Mouse (Mus musculus): ENCODE results near the gene Nfatc2ip. TPM values are rescaled to one million over a fixed set of nuclear protein-coding genes. Genes with fewer than 3 reads are reported as not detected.

Gene Nfatc2ip
- 1 to 10 TPM; 5.2 to 8.0 (median 6.2) TPM for total RNA-seq (2022)

DNA sequence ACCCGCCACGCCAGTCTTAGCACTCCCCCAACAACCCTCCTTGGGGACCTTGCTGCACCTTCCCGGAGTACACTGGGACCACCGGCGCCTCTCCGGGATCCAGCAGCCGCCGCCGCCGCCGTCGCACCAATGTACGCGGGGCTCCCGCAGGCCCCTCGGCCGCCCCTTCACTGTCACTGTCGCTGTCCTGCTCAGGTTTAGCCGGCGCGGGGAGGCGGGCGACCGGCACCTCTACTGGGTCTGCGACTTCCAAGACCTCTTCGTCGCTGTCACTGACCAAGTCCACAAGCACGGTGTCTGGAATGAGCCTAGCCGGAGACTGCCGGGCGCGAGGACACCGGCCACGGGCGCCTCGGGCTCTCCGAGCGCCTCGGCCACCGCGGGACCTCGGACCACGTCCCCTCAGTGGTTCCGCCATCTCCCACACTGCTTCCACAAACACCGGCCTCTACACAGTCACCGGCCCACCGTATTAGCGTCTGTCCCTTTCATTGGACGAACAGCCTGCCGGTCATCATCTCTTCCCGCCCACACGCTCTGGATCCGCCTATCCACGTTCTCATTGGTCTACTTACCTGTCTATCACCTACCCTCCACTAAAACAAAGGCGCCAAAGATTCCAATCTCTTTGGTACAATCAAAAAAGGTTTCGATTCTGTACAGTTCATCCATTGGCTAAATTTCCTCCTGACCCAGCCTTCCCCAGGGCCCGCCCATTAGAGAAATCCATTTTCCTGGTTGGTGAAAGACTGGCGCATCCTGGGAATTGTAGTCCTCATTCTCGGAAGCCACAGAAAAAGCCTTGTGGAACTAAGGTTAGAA, at the start of gene Nfatc2ip:
Nfatc2ip (minus strand) TSS at position 440 of the 822 bp plus-strand sequence.
- DNase-seq (ENCODE audit: low spot score in 2 of 2): peak; percentile 98 to 99

DNA sequence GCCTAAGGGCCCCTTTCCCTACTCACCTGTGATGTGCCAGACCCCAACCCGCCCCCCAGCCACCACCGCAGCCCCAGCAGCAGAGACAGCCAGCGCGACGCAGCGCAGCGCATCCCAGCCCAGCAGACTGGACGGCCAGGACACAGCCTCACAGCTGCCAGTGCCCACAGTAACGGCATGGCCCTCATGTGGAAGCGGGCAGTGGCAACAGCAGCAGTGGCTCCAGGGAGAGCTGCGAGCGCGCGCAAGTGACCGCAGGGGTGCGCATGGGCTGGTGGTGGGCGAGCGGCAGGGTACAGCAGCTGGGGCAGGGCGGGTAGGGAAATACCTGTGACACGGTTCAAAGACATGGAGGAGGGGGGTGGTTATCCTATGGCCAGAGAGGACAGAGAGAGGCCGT, 49.7 kb upstream of the Nfatc2ip start:
- no peak for DNase-seq (ENCODE audit: low spot score in 2 of 2)

DNA sequence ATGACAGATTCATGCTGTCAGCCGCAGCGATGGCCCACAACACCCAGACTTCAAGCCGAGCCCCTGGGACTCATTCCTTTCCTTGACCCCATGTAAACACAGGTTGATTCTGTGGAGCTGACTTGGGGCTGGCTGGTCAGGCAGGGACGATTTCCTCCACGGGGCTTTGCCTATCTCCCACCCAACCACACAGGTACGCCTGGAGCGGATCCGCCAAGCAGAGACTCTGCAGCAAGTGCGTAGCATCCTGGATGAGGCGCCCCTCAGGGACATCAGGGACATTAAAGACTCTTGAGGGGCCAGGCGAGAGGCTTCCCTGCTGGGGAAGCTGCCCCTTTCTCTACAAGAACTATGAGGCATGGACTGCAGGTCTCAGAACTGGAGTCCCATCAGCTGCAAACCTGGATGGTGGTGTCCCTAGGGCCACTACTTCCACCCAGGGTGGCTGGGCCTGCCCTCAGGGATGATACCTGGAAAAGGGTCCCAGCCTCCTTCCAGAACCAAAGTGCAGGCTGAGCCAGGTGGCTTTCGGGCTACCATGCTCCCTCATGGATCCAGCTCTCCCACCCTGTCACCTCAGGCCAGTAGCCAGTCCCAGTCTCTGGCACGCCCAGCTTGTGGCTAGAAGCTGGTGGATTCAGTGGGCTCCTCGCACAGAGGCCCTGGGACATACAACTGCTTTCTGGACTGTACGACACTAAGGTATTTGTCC, 48.7 kb upstream of the Nfatc2ip start:
- DNase-seq (ENCODE audit: low spot score in 2 of 2): no peak

DNA sequence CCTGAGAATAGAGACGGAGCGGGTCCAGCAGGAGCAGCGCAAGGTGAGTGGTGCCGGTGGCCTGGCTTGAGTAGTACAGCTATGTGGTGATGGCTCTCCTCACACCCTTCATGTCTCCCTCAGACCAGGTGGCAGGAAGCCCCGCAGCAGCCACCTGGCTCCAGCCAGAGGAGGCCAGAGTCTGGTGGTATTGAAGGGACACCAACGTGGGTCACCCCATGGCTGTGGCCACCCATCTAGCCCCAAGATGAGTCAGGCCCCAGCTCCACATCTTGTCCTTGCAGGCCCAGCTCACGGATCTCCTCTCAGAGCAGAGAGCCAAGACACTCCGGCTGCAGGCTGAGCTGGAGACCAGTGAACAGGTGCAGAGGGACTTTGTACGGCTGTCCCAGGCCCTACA, 48.0 kb upstream of the Nfatc2ip start:
- DNase-seq (ENCODE audit: low spot score in 2 of 2): no peak

DNA sequence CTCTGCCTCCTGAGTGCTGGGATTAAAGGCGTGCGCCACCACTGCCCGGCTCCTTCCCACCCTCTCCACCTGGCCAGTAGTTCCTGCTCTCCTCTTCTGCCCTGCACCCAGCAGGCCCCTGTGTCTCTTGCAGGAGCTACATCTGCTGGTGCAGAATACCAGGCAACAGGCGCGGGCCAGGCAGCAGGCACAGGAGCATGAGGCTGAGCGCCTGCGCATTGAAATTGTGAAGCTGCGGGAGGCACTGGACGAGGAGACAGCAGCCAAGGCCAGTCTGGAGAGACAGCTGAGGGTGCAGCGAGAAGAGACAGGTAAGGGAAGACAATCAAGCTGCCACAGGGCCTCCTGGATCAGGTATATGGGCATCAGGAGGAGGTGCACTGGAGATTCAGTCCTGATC, 47.5 kb upstream of the Nfatc2ip start:
- DNase-seq (ENCODE audit: low spot score in 2 of 2): no peak

DNA sequence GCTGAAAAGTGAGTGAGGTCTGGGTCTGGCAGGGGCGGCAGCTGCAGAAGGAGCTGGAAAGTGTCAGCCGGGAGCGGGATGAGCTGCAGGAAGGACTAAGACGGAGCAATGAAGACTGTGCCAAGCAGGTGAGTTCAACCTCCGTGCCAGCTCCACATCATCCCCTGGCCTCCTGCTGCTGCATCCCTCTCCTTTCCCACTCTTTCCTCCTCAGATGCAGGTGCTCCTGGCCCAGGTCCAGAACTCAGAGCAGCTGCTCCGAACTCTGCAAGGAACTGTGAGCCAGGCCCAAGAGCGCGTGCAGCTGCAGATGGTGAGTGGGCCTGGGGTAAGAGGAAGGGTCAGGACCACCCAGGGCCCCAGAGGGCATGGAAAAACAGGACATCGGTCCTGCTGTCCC, 43.6 kb upstream of the Nfatc2ip start:
- no peak for DNase-seq (ENCODE audit: low spot score in 2 of 2)

DNA sequence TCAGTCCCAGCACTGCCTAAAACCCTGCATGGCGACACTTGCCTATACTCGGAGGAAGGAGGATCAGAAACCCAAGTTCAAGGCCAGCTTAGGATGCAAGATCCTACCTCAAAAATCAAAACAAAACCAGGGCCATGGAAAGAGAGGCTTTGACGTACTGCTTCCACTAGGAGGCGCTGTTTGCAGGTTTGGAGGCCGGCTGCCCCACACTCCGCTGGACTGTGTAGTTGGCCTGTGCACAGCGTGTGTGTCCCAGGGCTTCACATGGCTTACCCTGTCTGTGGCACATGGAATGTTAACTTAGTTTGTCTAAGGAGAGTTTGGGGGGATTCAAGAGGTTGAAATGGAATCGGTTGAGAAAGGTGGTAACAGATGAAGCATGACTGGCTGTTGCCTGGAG, 40.3 kb upstream of the Nfatc2ip start:
- peak in 1 of 2 experiments; percentile 28 for DNase-seq (ENCODE audit: low spot score in 2 of 2)

DNA sequence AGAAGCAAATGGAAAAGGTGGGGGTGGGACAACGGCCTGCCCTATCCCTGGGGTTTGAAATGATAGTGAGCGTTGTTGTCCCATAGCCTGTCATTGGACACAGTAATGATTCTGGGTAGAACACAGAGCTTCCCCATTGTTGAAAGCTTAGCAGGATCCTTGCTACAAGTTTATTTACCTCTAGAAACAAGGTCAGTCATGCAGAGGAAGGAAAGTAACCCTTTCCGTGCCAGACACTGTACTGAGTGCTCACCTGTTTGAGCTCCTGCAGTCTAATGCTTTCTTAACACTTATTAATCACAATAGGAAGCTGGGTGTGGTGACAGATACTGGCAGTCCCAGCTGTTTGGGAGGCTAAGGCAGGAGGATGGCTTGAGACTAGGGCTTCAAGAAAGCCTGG, 39.3 kb upstream of the Nfatc2ip start:
- DNase-seq (ENCODE audit: low spot score in 2 of 2): no peak

DNA sequence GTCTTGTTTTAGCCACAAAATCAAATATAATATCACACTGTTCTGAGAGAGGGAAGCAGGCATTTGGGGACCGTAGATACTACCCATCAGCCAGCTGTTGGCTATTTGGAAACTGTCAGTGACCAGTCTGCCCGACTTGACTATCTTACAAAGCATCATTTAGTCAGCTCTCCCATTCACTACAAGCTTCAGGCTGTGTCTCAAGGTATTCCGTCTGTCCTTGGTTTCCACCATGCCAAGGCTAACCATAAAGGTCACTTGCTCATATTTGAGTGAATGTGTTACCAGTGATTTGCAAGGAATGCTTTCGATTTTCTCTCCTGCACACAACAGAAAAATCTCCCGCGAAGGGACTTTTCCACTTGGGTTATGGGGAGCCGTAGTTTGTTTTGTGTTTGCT, 38.2 kb upstream of the Nfatc2ip start:
- DNase-seq (ENCODE audit: low spot score in 2 of 2): no peak

DNA sequence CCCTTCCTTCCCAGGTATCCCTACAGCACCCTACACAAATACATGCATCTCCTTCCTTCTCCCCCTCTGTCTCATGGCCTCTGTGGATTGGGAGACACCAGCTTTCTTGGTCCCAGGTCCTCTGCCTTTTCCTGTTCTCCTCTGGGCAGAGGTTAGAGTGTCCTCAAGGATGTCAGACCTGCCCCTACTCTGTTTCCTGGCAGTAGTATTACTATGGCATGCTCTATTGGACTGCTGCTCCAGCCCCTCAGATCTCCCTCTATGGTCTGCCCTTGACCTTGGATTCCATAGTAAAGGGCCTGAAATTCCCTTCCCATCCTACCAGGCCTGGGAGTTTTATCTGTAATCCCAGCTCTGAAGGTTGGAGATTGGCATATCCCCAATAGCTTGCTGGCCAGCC, 33.6 kb upstream of the Nfatc2ip start:
- DNase-seq (ENCODE audit: low spot score in 2 of 2): no peak

DNA sequence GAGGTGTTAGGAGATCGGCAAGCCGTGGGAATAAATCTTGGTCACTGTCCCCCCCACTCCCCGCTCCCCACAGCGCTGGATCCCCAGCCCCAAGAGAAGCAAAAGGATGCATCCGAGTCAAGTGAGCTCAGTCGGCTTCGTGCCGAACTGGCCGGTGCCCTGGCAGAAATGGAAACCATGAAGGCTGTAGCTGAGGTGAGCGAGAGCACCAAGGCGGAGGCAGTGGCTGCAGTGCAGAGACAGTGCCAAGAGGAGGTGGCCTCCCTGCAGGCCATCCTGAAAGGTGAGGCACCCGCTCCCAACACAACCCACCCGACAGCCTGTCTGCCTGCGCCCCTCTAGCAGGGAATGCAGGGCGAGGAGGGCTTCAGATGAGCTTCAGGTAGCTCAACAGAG, 33.0 kb upstream of the Nfatc2ip start:
- no peak for DNase-seq (ENCODE audit: low spot score in 2 of 2)

DNA sequence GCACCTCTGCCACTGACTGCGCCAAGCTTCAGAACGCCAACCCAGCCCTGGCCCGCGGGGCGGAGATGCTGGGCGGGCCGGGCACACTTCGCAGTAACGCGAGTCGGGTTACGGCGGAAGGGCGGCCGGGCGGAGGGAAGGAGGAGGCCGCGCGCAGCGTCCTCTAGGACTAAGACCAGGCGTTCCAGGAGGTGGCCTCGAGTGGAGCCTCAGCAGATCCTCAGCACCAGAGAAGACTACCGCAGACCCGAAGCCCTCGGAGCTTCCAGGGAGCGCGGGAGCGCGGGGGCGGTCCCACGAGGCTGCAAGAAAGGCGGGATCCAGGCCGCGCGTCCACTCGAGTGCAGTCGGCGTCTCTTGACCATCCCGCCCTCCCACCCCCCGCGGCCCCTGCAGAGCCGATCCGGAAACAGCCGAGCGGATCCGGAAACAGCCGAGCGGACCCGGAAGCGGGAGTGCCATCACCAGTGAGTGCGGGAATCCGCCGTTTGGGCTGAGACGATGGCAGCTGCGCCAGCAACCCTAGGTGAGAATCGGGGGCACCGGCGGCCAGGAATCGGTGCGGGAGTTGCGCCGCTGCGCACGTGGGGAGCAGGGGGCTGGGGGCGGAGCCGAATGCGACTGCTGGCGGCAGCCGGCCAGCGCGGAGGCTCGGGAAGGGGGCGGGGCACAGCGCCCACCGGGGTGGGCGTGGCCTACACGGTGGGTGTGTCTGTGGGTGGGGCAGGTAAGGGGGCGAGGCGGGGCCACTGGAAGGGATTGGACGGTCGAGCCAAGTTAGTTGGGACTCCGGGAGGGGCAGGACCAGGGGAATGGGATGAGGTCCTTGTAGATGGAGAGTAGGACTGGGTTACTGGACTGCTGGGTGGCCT, 32.3 kb upstream of the Nfatc2ip start, which contains the start of gene Rabep2:
Rabep2 (plus strand) TSS at position 129 of the 872 bp plus-strand sequence.
- DNase-seq (ENCODE audit: low spot score in 2 of 2): peak; percentile 85 to 95

DNA sequence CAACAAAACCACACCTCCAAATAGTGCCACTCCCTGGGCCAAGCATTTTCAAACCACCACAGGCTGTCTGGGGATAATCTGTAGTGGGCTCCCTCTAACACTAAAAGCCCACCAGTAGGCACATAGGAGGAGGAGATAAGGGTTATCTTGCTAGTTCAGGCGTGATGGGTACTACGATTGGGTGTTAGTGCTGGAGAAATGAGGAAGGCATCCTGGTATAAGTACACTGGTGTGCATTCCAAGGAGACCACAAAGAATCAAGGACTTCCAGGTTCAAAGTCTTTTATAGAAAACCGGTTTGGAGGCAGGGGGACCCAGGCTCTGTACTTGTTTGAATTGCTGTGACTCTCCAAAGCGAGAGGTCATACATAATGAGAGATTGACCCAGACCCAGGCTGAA, 31.6 kb upstream of the Nfatc2ip start:
- DNase-seq (ENCODE audit: low spot score in 2 of 2): no peak

DNA sequence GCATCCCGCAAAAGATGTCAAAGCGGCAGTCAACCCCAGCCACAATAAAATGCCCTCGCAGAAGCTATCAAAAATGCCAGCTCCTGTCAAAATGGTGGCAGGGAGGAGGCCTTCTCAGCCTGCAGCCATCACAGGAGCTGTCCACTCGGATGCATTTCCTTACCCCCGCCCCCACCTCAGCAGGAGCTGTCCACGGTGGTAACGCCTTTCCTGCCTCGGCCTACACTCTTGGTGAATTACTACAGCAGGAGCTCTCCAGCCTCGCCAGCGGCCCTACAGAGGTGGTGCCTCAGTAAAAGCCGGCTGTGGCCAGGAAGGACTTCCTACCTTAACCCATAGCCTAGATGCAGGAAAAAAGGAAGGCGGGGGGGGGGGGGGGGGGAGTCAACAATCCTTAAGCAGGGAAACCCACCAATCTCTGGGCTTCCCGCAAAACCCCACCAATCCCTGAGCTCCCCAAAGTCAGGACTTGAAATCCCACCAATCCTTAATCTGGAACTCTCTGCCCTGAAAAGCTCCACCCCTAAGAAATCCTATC, 30.9 kb upstream of the Nfatc2ip start:
- no peak for DNase-seq (ENCODE audit: low spot score in 2 of 2)

DNA sequence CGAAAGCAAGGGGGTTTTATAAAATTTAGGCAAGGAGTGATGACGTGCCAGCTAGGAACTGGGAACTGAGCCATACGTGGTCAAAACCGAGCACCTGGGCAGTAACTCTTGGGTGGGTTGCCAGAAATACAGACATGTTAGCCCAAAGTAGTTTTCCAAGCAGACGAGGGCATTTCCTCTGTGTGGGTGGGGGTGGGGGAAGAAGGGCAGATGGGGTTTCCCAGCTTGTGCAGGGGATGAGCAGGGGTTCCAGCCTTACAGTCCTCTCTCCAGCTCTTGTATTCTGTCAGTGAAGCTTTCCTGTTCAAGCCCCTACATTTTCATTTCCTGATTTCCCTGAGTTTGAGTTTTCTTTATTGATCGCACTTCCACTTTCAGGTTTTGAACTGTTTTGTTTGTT, 27.6 kb upstream of the Nfatc2ip start:
- DNase-seq (ENCODE audit: low spot score in 2 of 2): no peak

DNA sequence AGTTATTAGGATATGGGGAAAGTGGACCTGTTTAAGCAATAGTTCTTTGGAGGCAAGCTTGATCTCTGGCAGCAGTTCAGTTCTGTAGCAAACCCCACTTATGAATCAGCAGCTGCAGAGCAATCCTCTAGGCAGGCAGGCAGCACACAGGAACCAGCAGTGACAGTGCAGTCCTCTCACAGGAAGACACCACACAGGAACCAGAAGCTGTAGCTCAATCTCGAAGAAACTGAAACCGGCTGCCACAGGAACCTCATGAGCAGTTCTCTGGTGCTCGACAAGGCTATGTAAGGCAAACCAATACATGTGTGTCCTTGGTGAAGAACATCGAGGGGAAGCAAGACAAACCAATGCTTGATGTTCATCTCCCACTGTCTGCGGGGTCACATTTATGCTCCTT, 25.2 kb upstream of the Nfatc2ip start:
- DNase-seq (ENCODE audit: low spot score in 2 of 2): no peak

DNA sequence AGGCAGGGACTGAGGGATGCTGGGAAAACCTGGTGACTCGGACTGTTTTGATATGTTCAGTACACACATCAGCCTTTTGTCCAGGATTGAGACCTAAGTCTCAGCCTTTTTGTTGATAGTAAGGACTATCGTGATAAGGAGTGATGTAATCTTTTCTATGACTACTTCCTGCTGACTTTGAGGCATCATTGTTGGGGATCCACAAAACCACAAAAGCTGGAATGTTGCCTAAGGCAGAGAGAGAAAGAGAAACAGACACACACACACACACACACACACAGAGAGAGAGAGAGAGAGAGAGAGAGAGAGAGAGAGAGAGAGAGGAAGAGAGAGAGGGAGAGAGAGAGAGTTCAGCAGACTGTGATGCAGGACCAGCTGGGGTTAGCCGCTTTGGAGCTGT, 22.0 kb upstream of the Nfatc2ip start:
- DNase-seq (ENCODE audit: low spot score in 2 of 2): no peak

DNA sequence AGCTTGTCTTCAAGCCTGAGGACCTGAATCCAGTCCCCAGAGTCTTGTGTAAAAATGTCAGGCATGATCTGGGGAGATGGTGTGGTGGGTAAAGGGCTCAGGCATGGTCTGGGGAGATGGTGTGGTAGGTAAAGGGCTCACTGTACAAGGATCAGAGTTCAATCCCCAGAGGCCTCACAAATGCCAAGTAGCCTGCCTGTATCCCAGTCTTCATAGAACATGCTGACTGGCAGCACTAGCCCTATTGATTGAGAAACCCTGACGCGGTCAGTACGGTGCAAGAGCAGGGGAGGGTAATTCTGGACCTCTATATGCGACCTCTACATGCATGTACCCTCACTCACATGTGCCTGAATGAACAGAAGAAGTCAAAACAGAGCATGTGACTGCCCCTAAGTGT, 21.1 kb upstream of the Nfatc2ip start:
- no peak for DNase-seq (ENCODE audit: low spot score in 2 of 2)

DNA sequence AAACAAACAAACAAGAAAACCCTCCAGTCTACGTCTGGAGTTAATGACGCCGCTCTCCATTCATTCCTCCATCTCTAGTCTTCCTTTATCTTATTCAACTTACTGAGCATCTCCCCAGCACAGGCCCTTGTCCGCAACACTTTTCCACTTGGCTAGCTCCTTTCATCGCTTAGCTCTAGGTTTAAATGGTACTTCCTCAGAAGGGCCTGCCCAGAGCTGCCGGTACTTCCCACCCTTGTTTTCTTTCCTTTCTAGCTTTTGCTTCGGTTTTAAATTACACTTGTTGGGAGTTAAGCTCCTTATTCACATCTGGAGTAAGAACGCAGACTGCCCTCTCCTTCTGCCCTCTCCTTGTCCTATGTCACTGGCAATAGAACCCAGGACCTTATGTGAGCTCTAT, 20.5 kb upstream of the Nfatc2ip start:
- no peak for DNase-seq (ENCODE audit: low spot score in 2 of 2)

DNA sequence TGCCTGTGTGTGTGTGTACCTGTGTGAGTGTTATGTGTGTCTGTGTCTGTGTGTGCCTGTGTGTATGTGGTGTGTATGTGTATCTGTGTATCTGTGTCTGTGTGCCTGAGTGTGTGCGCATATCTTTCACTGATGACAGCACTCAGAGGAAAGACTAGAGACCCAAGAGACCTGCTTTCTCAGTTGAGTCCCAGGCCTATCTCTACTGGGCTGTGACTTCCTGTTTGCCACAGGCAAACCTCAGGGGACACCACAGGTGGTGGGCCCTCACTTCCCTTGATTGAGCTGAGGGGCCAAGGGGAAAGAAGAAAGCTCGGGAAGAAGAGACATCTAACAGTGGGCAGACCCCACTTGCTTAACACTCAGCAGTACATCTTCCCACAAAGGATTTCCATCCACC, 20.1 kb upstream of the Nfatc2ip start:
- no peak for DNase-seq (ENCODE audit: low spot score in 2 of 2)

DNA sequence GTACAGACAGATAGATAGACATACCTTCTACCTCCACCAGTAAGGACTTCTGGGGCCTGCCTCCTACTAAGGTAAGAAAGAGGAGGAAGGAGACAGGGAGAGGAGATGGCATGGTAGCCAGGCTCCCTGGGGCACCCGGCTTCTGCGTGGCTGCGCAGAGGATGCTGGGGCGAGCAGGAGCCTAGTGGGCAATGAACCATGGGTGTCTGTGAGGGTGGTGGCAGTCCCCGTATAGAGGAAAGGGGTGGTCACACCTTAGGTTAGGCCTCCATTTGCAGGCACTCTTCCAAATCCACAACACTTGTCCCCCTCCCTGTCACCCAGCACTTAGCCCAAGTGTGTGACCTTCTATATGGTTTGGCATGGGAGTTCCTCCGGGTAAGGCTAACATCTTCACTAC, 18.2 kb upstream of the Nfatc2ip start, which contains the start of gene Cd19:
Cd19 (minus strand) TSS at position 165 of the 400 bp plus-strand sequence.
- no peak for DNase-seq (ENCODE audit: low spot score in 2 of 2)

DNA sequence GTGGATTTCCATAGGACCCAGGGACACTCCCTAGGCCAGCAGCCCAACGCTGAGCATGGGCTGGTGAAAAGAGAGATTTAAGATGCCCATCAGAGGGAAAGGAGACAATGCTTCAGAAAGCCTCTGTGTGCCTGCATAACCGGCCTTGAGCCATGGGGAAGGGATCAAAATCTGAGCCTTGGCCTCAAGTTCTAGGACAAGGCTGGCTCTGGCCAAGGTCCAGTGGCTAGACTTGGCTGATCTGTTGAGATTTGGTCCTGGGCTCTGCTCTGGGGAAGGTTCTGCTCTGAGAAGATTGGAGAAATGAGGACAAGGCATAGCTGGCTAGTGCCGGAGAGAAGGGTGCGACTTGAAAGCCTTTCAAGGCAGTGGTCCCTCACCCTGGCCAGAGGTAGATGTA, 14.5 kb upstream of the Nfatc2ip start:
- DNase-seq (ENCODE audit: low spot score in 2 of 2): no peak
